Mouse (Mus musculus) hindbrain, embryonic 13.5 days (tissue): ENCODE results near the gene Chst11. TPM values are rescaled to one million over a fixed set of nuclear protein-coding genes. Genes with fewer than 3 reads are reported as not detected.

Experiments used
- ATAC-seq: fragments of 200-750 bp; cut with Nextera tagmentation; 2 replicates; pipeline ENCODE4 v1.8.0; 2017; ENCODE audit warnings: moderate TSS enrichment; ENCODE audit not compliant: low FRiP score
- H3K27ac ChIP-seq: fragments of 300-500 bp; sonication (generic); 2 replicates; pipeline ENCODE4 v1.5.1; 2015; ENCODE audit warnings: inconsistent platforms, mild to moderate bottlenecking, moderate library complexity
- H3K27me3 ChIP-seq: fragments of 300-500 bp; sonication (generic); 2 replicates; pipeline ENCODE4 v1.6.1; 2015; ENCODE audit warnings: mild to moderate bottlenecking, inconsistent platforms
- H3K36me3 ChIP-seq: fragments of 300-500 bp; sonication (generic); 2 replicates; pipeline ENCODE4 v1.6.1; 2015; ENCODE audit warnings: mild to moderate bottlenecking, inconsistent platforms
- H3K4me1 ChIP-seq: fragments of 300-500 bp; sonication (generic); replicated peaks from 2 replicates; pipeline ENCODE4 v1.6.1; 2015; ENCODE audit warnings: inconsistent platforms
- H3K4me2 ChIP-seq: fragments of 300-500 bp; sonication (generic); 2 replicates; pipeline ENCODE4 v1.6.1; 2015; ENCODE audit warnings: inconsistent platforms, mild to moderate bottlenecking, moderate library complexity
- H3K4me3 ChIP-seq: fragments of 300-500 bp; sonication (generic); 2 replicates; pipeline ENCODE4 v1.5.1; 2015; ENCODE audit warnings: mild to moderate bottlenecking, inconsistent platforms
- H3K9ac ChIP-seq: fragments of 300-500 bp; sonication (generic); 2 replicates; pipeline ENCODE4 v1.6.1; 2015; ENCODE audit warnings: mild to moderate bottlenecking, inconsistent platforms
- H3K9me3 ChIP-seq: fragments of 300-500 bp; sonication (generic); 2 replicates; pipeline ENCODE4 v1.6.1; 2016; ENCODE audit warnings: inconsistent platforms
- WGBS: fragments of 180-500 bp; shearing (Covaris S2); methylation state at CpG from one replicate; pipeline ENCODE4 v1.1.7; 2015; 5-methylcytosine and 5-hydroxymethylcytosine counted together
- polyA plus RNA-seq: library from polyadenylated mRNA; unstranded; fragments of >200 nt; fragmentation: Nextera tagmentation; extraction: Ambion mirVana; gene quantifications from 2 replicates; pipeline ENCODE4 v1.2.1, GENCODE M21; 2015

Chst11 gene
- polyA plus RNA-seq, 1 experiment from 2014 or later, result 2.7 TPM

GRCm38 (mm10) chr10:83199290-83199689, 214.0 kb downstream of the Chst11 start:
- Histone ChIP-seq H3K4me1 (no peaks in the 10 kb centered on the region), H3K9me3 (no peaks in the 10 kb centered on the region), H3K4me3 (no peak overlapping the region), H3K9ac (no peak overlapping the region), H3K36me3 (no peaks in the 10 kb centered on the region), H3K27me3 (no peaks in the 10 kb centered on the region), H3K27ac (no peak overlapping the region), H3K4me2 (no peak overlapping the region)
- 89% methylated on average over 9 of the region's 9 CpGs for WGBS
- ATAC-seq, result no peak

- WGBS, result 89% methylated on average over 7 of the region's 7 CpGs
- Histone ChIP-seq H3K27ac (no peak overlapping the region), H3K4me3 (no peak overlapping the region), H3K4me1 (no peaks in the 10 kb centered on the region), H3K4me2 (no peak overlapping the region), H3K27me3 (no peaks in the 10 kb centered on the region), H3K9ac (no peak overlapping the region), H3K9me3 (no peaks in the 10 kb centered on the region), H3K36me3 (no peaks in the 10 kb centered on the region)
- ATAC-seq, result no peak
Measured at GRCm38 (mm10) chr10:83201525-83201924, 216.2 kb downstream of the Chst11 start.

DNA sequence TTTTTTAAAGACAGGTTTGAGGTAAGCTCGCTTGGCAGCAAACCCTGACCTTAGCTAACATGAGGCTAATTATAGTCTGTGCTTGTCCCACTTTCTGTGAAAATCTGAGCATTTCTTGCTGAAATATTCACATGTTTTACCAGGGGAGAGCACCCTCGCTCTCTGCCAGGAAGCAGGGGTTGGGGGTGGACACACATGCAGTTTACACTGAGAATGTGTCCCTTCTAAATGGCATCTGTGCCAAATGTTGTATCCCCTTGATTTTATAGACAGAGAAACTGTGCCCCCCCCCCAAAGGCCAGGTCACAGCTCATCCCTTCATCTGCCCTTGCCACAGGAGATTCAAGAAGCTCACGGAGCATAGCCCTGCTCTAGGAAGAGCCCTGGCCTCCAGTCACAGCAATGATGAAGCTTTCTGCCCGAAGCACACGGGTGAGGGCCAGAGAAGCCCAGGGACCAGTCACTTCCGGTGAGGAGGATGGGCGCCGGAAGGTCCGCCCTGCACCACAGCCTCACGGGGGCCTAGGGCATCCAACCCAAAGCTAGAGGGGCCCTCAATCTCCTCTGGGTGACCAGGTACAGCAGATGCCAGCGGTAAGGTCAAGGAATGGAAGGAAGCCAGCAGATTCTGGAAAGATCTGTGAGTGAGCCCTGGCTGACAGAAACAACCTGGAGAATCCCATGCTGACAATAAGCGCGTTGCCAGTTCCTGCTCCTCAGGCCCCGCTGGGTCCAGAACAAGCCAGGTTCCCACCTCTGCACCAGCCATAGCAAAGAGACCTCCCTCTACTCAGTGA, 217.8 kb downstream of the Chst11 start:
- WGBS, result 91% methylated on average over 14 of the region's 14 CpGs
- no peak overlapping the region for H3K4me2 ChIP-seq

GRCm38 (mm10) chr10:83208436-83208835, 223.1 kb downstream of the Chst11 start:
- Histone ChIP-seq H3K4me3 (no peak overlapping the region), H3K27me3 (no peaks in the 10 kb centered on the region), H3K9me3 (0 out of 2 replicates have a peak, but pooled peaks cover 1% of the 10 kb centered on the region), H3K36me3 (no peaks in the 10 kb centered on the region), H3K27ac (no peak overlapping the region), H3K9ac (no peak overlapping the region), H3K4me2 (no peak overlapping the region), H3K4me1 (peaks cover 14% of the 10 kb centered on the region; the same call in 1 of the 2 replicates)
- 89% methylated on average over 7 of the region's 7 CpGs for WGBS
- no peak for ATAC-seq

More for the DNA sequence above, 217.8 kb downstream of the Chst11 start:
- Histone ChIP-seq H3K27ac (no peak overlapping the region), H3K27me3 (no peaks in the 10 kb centered on the region), H3K9ac (no peak overlapping the region), H3K4me3 (no peak overlapping the region), H3K9me3 (no peaks in the 10 kb centered on the region), H3K36me3 (no peaks in the 10 kb centered on the region), H3K4me1 (no peaks in the 10 kb centered on the region)
- no peak for ATAC-seq

- ATAC-seq, result no peak
- Histone ChIP-seq H3K36me3 (no peaks in the 10 kb centered on the region), H3K4me1 (peaks cover 14% of the 10 kb centered on the region; the same call in 1 of the 2 replicates), H3K9ac (no peak overlapping the region), H3K4me3 (no peak overlapping the region), H3K9me3 (0 out of 2 replicates have a peak, but pooled peaks cover 3% of the 10 kb centered on the region), H3K4me2 (no peak overlapping the region), H3K27ac (no peak overlapping the region), H3K27me3 (no peaks in the 10 kb centered on the region)
- 78% methylated on average over 12 of the region's 12 CpGs for WGBS
Measured at GRCm38 (mm10) chr10:83209388-83209787, 224.1 kb downstream of the Chst11 start.

DNA sequence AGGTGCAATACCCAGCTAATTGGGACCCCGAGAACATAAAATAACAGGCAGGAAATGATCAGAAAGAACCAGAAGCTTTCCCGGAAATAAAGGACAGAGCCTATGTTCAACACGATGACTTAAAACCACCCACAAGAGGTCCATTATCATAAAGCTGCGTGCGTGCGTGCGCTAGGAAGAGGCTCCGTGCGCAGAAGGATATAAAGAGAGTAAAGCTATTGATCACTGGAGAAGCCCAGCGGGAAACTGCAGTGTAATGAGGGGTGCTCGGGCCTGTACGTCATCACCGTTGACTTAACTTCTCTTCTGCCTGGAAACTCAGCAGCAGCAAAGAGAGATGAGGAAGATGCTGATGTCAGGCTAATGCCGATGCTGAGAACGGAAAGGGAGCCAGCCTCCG, 224.8 kb downstream of the Chst11 start:
- Histone ChIP-seq H3K9ac (no peak overlapping the region), H3K9me3 (0 out of 2 replicates have a peak, but pooled peaks cover 3% of the 10 kb centered on the region), H3K4me1 (peaks cover 14% of the 10 kb centered on the region; the same call in 1 of the 2 replicates), H3K27ac (no peak overlapping the region), H3K36me3 (no peaks in the 10 kb centered on the region), H3K27me3 (no peaks in the 10 kb centered on the region), H3K4me3 (no peak overlapping the region), H3K4me2 (no peak overlapping the region)
- WGBS, result 55% methylated on average over 16 of the region's 16 CpGs
- no peak for ATAC-seq

GRCm38 (mm10) chr10:83210968-83211583, 225.8 kb downstream of the Chst11 start:
- H3K4me3 ChIP-seq, result no peak overlapping the region
- H3K4me2 ChIP-seq, result no peak overlapping the region
- H3K4me1 ChIP-seq, result peaks cover 14% of the 10 kb centered on the region; the same call in 1 of the 2 replicates
- WGBS, result 36% methylated on average over 6 of the region's 6 CpGs
- no peak for ATAC-seq
- H3K27ac ChIP-seq, result no peak overlapping the region
- H3K9ac ChIP-seq, result no peak overlapping the region
- no peaks in the 10 kb centered on the region for H3K36me3 ChIP-seq
- H3K27me3 ChIP-seq, result no peaks in the 10 kb centered on the region
- H3K9me3 ChIP-seq, result 0 out of 2 replicates have a peak, but pooled peaks cover 3% of the 10 kb centered on the region

DNA sequence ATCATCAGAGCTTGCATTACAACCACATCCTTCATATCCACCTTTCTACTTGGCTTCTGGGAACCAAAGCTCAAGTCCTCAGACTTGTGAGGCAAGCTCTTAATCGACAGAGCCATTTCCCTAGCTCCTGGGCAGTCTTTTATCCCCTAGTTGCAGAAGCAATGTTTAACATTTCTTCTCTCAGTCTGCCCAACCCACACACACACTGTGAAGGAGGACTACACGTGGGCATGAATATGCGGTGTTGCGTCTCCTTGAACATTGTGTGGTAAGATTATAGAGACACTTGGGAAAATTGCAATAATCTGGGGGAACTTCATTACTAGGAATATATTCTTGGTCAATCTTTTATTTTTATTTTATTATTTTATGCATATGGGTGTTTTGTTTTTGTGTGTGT, 227.3 kb downstream of the Chst11 start:
- H3K4me1 ChIP-seq, result peaks cover 14% of the 10 kb centered on the region; the same call in 1 of the 2 replicates
- H3K9ac ChIP-seq, result no peak overlapping the region
- H3K4me3 ChIP-seq, result no peak overlapping the region
- H3K4me2 ChIP-seq, result no peak overlapping the region
- 93% methylated on average over 4 of the region's 4 CpGs for WGBS
- H3K27me3 ChIP-seq, result no peaks in the 10 kb centered on the region
- H3K36me3 ChIP-seq, result no peaks in the 10 kb centered on the region
- no peak for ATAC-seq
- no peak overlapping the region for H3K27ac ChIP-seq
- H3K9me3 ChIP-seq, result 0 out of 2 replicates have a peak, but pooled peaks cover 3% of the 10 kb centered on the region

GRCm38 (mm10) chr10:83215559-83215958, 230.3 kb downstream of the Chst11 start:
- Histone ChIP-seq H3K4me1 (peaks cover 2% of the 10 kb centered on the region; the same call in 1 of the 2 replicates), H3K36me3 (no peaks in the 10 kb centered on the region), H3K9ac (no peak overlapping the region), H3K9me3 (0 out of 2 replicates have a peak, but pooled peaks cover 3% of the 10 kb centered on the region), H3K27ac (no peak overlapping the region), H3K4me2 (no peak overlapping the region), H3K27me3 (no peaks in the 10 kb centered on the region), H3K4me3 (no peak overlapping the region)
- 66% methylated on average over 5 of the region's 5 CpGs for WGBS
- no peak for ATAC-seq

DNA sequence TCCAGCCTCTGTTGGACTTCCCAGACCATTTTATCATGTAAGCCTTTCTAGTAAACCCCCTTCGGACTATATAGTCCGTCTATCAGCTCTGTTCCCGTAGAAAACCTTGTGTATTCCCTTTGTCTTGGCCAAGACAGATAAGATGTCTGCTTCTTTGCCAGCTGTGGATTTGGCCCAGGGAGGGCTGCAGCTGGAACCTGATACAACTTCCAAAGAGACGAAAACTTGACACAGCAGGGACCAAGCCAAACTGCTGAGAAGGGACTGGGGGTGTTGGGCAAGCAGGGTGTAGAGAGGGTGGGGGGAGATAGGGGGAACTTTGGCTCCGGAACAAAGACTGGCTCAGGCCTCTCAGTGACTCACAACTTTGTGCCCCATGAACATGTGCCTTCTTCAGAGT, 232.0 kb downstream of the Chst11 start:
- Histone ChIP-seq H3K9me3 (0 out of 2 replicates have a peak, but pooled peaks cover 3% of the 10 kb centered on the region), H3K36me3 (no peaks in the 10 kb centered on the region), H3K4me1 (no peaks in the 10 kb centered on the region), H3K9ac (no peak overlapping the region), H3K27me3 (no peaks in the 10 kb centered on the region), H3K27ac (no peak overlapping the region), H3K4me3 (no peak overlapping the region), H3K4me2 (no peak overlapping the region)
- ATAC-seq, result no peak
- 81% methylated on average over 5 of the region's 5 CpGs for WGBS

GRCm38 (mm10) chr10:83218778-83219177, 233.5 kb downstream of the Chst11 start:
- Histone ChIP-seq H3K4me2 (no peak overlapping the region), H3K36me3 (no peaks in the 10 kb centered on the region), H3K4me1 (no peaks in the 10 kb centered on the region), H3K27ac (no peak overlapping the region), H3K4me3 (no peak overlapping the region), H3K27me3 (no peaks in the 10 kb centered on the region), H3K9me3 (no peaks in the 10 kb centered on the region), H3K9ac (no peak overlapping the region)
- ATAC-seq, result no peak
- 48% methylated on average over 2 of the region's 2 CpGs for WGBS

DNA sequence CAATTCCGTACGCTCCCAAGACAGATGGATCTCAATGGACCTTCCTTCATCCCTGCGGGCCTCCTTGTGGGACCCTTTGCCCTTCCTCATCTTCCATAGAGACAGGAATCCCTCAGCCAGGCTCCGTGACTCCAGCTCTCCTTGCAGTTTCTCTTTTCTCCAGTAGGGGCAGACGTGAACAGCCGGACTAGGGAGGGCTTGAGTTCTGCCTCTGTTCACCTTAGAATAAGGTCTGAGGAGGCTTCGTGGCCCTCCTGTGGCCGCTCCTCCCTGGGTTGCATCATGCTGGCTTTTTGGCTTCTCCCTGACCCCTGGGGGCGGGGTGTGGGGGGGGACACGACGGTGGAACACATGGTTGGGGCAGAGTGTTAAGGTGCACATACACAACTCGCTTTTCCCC, 234.4 kb downstream of the Chst11 start:
- Histone ChIP-seq H3K9me3 (no peaks in the 10 kb centered on the region), H3K27me3 (no peaks in the 10 kb centered on the region), H3K36me3 (no peaks in the 10 kb centered on the region), H3K9ac (no peak overlapping the region), H3K4me3 (no peak overlapping the region), H3K4me2 (no peak overlapping the region), H3K4me1 (no peaks in the 10 kb centered on the region), H3K27ac (no peak overlapping the region)
- 0 out of 2 replicates have a peak, but pooled peaks have one; percentile 49 for ATAC-seq
- WGBS, result 27% methylated on average over 12 of the region's 12 CpGs
